15 mouse cellular contexts compared by ENCODE assay signal in genomic region chr5:115132465-115132864, GRCm38 (mm10). TPM values are rescaled to one million over a fixed set of nuclear protein-coding genes. Genes with fewer than 3 reads are reported as not detected.
DNase-seq lines count a peak whose midpoint lies in the region; ATAC-seq and TF ChIP-seq lines count a peak whose summit lies in the region.
"Had no signal": no experiment of that assay in that cellular context is flagged by ENCODE, and none has a peak within 500 bp of the region (broad histone marks: within the 10 kb centered on the region; RNA-seq: fewer than 3 reads in every experiment).

No protein-coding gene starts in this region.

- no peak overlapping the region for H3K9ac ChIP-seq in forebrain, embryonic 11.5 days (ENCODE audit: low read length)
- H3K9ac ChIP-seq in forebrain, embryonic 16.5 days (replicated peaks; ENCODE audit: low read depth, low read length) = no peak overlapping the region
- 0 out of 2 replicates have a peak overlapping the region, but pooled peaks have one; percentile 6 for H3K9ac ChIP-seq in stomach, embryonic 15.5 days
- H3K9ac ChIP-seq in stomach, postnatal 0 days (ENCODE audit: low read length) = no peak overlapping the region
- peak overlapping the region; percentile 8; the same call in 1 of the 2 replicates for H3K9ac ChIP-seq in midbrain, embryonic 12.5 days (replicated peaks)

- peaks cover 5% of the 10 kb centered on the region; the same call in 1 of the 2 replicates for H3K4me1 ChIP-seq in forebrain, embryonic 11.5 days (replicated peaks; ENCODE audit: control insufficient read depth, insufficient read depth, low read length)
- H3K4me1 ChIP-seq in forebrain, embryonic 16.5 days (replicated peaks; ENCODE audit: control insufficient read depth, insufficient read depth, low read length) = peaks cover 16% of the 10 kb centered on the region
- H3K4me1 ChIP-seq in stomach, embryonic 15.5 days = peaks cover 14% of the 10 kb centered on the region
- H3K4me1 ChIP-seq in stomach, postnatal 0 days (replicated peaks; ENCODE audit: control insufficient read depth, insufficient read depth) = no peaks in the 10 kb centered on the region; the same call in 1 of the 2 replicates
- peaks cover 19% of the 10 kb centered on the region for H3K4me1 ChIP-seq in midbrain, embryonic 12.5 days

- no peaks in the 10 kb centered on the region for H3K27me3 ChIP-seq in forebrain, embryonic 11.5 days (ENCODE audit: control insufficient read depth, insufficient read depth, low read length)
- H3K27me3 ChIP-seq in forebrain, embryonic 16.5 days (replicated peaks; ENCODE audit: control insufficient read depth, insufficient read depth, low read length) = no peaks in the 10 kb centered on the region
- H3K27me3 ChIP-seq in stomach, embryonic 15.5 days (replicated peaks) = no peaks in the 10 kb centered on the region
- H3K27me3 ChIP-seq in stomach, postnatal 0 days (ENCODE audit: control insufficient read depth, insufficient read depth, low read length) = no peaks in the 10 kb centered on the region
- H3K27me3 ChIP-seq in midbrain, embryonic 12.5 days = 0 out of 2 replicates have a peak, but pooled peaks cover 5% of the 10 kb centered on the region

- WGBS in forebrain, embryonic 11.5 days = 89% methylated on average over 8 of the region's 8 CpGs
- 85% methylated on average over 8 of the region's 8 CpGs for WGBS in forebrain, embryonic 16.5 days
- 89% methylated on average over 8 of the region's 8 CpGs for WGBS in stomach, embryonic 15.5 days
- 91% methylated on average over 8 of the region's 8 CpGs for WGBS in stomach, postnatal 0 days
- 84% methylated on average over 8 of the region's 8 CpGs for WGBS in midbrain, embryonic 12.5 days

- H3K36me3 ChIP-seq in forebrain, embryonic 11.5 days (ENCODE audit: control insufficient read depth, insufficient read depth, low read length) = peaks cover 7% of the 10 kb centered on the region; the same call in 1 of the 2 replicates
- H3K36me3 ChIP-seq in forebrain, embryonic 16.5 days (ENCODE audit: control insufficient read depth, insufficient read depth) = no peaks in the 10 kb centered on the region; the same call in 1 of the 2 replicates
- H3K36me3 ChIP-seq in stomach, embryonic 15.5 days = 0 out of 2 replicates have a peak, but pooled peaks cover 6% of the 10 kb centered on the region
- H3K36me3 ChIP-seq in stomach, postnatal 0 days (ENCODE audit: control insufficient read depth, insufficient read depth, low read length) = 0 out of 2 replicates have a peak, but pooled peaks cover 3% of the 10 kb centered on the region
- peaks cover 29% of the 10 kb centered on the region for H3K36me3 ChIP-seq in midbrain, embryonic 12.5 days

- H3K4me2 ChIP-seq in forebrain, embryonic 11.5 days (ENCODE audit: low read depth, low read length, severe bottlenecking) = 0 out of 2 replicates have a peak overlapping the region, but pooled peaks have one; percentile 15
- H3K4me2 ChIP-seq in forebrain, embryonic 16.5 days (ENCODE audit: low read length) = no peak overlapping the region
- H3K4me2 ChIP-seq in stomach, embryonic 15.5 days = no peak overlapping the region
- H3K4me2 ChIP-seq in stomach, postnatal 0 days (replicated peaks; ENCODE audit: low read depth) = no peak overlapping the region
- H3K4me2 ChIP-seq in midbrain, embryonic 12.5 days (replicated peaks) = peak overlapping the region; percentile 81

- no peaks in the 10 kb centered on the region for H3K9me3 ChIP-seq in forebrain, embryonic 11.5 days (ENCODE audit: control insufficient read depth, low read length)
- no peaks in the 10 kb centered on the region for H3K9me3 ChIP-seq in forebrain, embryonic 16.5 days (ENCODE audit: control insufficient read depth, low read length)
- H3K9me3 ChIP-seq in stomach, embryonic 15.5 days = no peaks in the 10 kb centered on the region
- no peaks in the 10 kb centered on the region for H3K9me3 ChIP-seq in stomach, postnatal 0 days (ENCODE audit: control insufficient read depth, low read length)
- H3K9me3 ChIP-seq in midbrain, embryonic 12.5 days = no peaks in the 10 kb centered on the region

- no peak for TF ChIP-seq CTCF in stomach, postnatal 0 days (IDR thresholded peaks at IDR 0.05; ENCODE audit: low read depth)

- no peak overlapping the region for H3K27ac ChIP-seq in forebrain, embryonic 11.5 days (ENCODE audit: low read depth, low read length)
- no peak overlapping the region for H3K27ac ChIP-seq in forebrain, embryonic 16.5 days (ENCODE audit: low read length)
- H3K27ac ChIP-seq in stomach, embryonic 15.5 days = no peak overlapping the region
- H3K27ac ChIP-seq in stomach, postnatal 0 days (replicated peaks) = no peak overlapping the region
- H3K27ac ChIP-seq in midbrain, embryonic 12.5 days (replicated peaks) = no peak overlapping the region

- H3K4me3 ChIP-seq in forebrain, embryonic 11.5 days (ENCODE audit: low read depth, low read length) = no peak overlapping the region
- H3K4me3 ChIP-seq in forebrain, embryonic 16.5 days (replicated peaks; ENCODE audit: low read length) = no peak overlapping the region
- no peak overlapping the region for H3K4me3 ChIP-seq in stomach, embryonic 15.5 days (replicated peaks)
- no peak overlapping the region for H3K4me3 ChIP-seq in stomach, postnatal 0 days (ENCODE audit: low read depth, low read length)
- H3K4me3 ChIP-seq in midbrain, embryonic 12.5 days = no peak overlapping the region

- no peak for DNase-seq in forebrain, embryonic 11.5 days (ENCODE audit: low spot score)
- no peak for DNase-seq in stomach, postnatal 0 days (ENCODE audit: low spot score)
- no peak for DNase-seq in left cerebral cortex, adult 18-20 months (ENCODE audit: low spot score in 2 of 2)
- no peak for DNase-seq in left cerebral cortex, adult 11 months (ENCODE audit: low spot score)
- DNase-seq in frontal cortex, postnatal 36 days (ENCODE audit: low spot score in 2 of 2) = no peak
- DNase-seq: adrenal gland, postnatal 36 days; cerebellum, adult 8-10 months; gastrocnemius, postnatal 10 days; lung, adult 2 months; retina, postnatal 1 day had no signal

- ATAC-seq in forebrain, embryonic 11.5 days (replicated peaks; ENCODE audit: low FRiP score) = no peak
- ATAC-seq in forebrain, embryonic 16.5 days = no peak
- no peak for ATAC-seq in stomach, embryonic 15.5 days (ENCODE audit: insufficient read depth, low FRiP score, low read depth)
- ATAC-seq in stomach, postnatal 0 days (ENCODE audit: low FRiP score, low TSS enrichment) = no peak
- ATAC-seq in midbrain, embryonic 12.5 days (ENCODE audit: low FRiP score, low read depth) = no peak

- no peak for TF ChIP-seq EP300 in stomach, postnatal 0 days (optimal IDR thresholded peaks at IDR 0.05)

RNA-seq across cellular contexts. Expression of gene Unc119b, which starts 2.3 kb away (rescaled TPM):
- polyA plus RNA-seq in forebrain, embryonic 11.5 days (2014; fragmentation: Nextera tagmentation; extraction: Ambion mirVana) = 81.2 and 83.3 TPM in 2 replicates
- 35.3 and 39.8 TPM in 2 replicates for polyA plus RNA-seq in forebrain, embryonic 16.5 days (2015; fragmentation: Nextera tagmentation; extraction: Ambion mirVana)
- polyA plus RNA-seq in stomach, embryonic 15.5 days (2015; fragmentation: Nextera tagmentation; extraction: Ambion mirVana) = 26.6 and 29.7 TPM in 2 replicates
- polyA plus RNA-seq in stomach, postnatal 0 days (2015; fragmentation: Nextera tagmentation; extraction: Ambion mirVana) = 12.7 and 12.9 TPM in 2 replicates
- 62.3 and 65.9 TPM in 2 replicates for polyA plus RNA-seq in midbrain, embryonic 12.5 days (2016; fragmentation: Nextera tagmentation; extraction: Ambion mirVana)
- total RNA-seq in left cerebral cortex, adult 18-20 months (2021) = 10 to 100 TPM; 28.8 to 28.9 TPM

RNA-seq across cellular contexts. Expression of gene Acads, which starts 13.3 kb away (rescaled TPM):
- polyA plus RNA-seq in forebrain, embryonic 11.5 days (2014; fragmentation: Nextera tagmentation; extraction: Ambion mirVana) = 30.1 and 31.5 TPM in 2 replicates
- 18.0 and 19.8 TPM in 2 replicates for polyA plus RNA-seq in forebrain, embryonic 16.5 days (2015; fragmentation: Nextera tagmentation; extraction: Ambion mirVana)
- polyA plus RNA-seq in stomach, embryonic 15.5 days (2015; fragmentation: Nextera tagmentation; extraction: Ambion mirVana) = 64.1 and 71.1 TPM in 2 replicates
- polyA plus RNA-seq in stomach, postnatal 0 days (2015; fragmentation: Nextera tagmentation; extraction: Ambion mirVana) = 70.6 and 73.8 TPM in 2 replicates
- 38.1 and 38.5 TPM in 2 replicates for polyA plus RNA-seq in midbrain, embryonic 12.5 days (2016; fragmentation: Nextera tagmentation; extraction: Ambion mirVana)
- total RNA-seq in left cerebral cortex, adult 18-20 months (2021) = 1 to 10 TPM; 7.9 to 8.7 TPM

RNA-seq across cellular contexts. Expression of gene Mlec, which starts 25.5 kb away (rescaled TPM):
- 56.3 and 56.4 TPM in 2 replicates for polyA plus RNA-seq in forebrain, embryonic 11.5 days (2014; fragmentation: Nextera tagmentation; extraction: Ambion mirVana)
- polyA plus RNA-seq in forebrain, embryonic 16.5 days (2015; fragmentation: Nextera tagmentation; extraction: Ambion mirVana) = 19.3 and 21.1 TPM in 2 replicates
- polyA plus RNA-seq in stomach, embryonic 15.5 days (2015; fragmentation: Nextera tagmentation; extraction: Ambion mirVana) = 89.3 and 101 TPM in 2 replicates
- polyA plus RNA-seq in stomach, postnatal 0 days (2015; fragmentation: Nextera tagmentation; extraction: Ambion mirVana) = 30.4 and 34.0 TPM in 2 replicates
- polyA plus RNA-seq in midbrain, embryonic 12.5 days (2016; fragmentation: Nextera tagmentation; extraction: Ambion mirVana) = 50.0 and 57.1 TPM in 2 replicates
- total RNA-seq in left cerebral cortex, adult 18-20 months (2021) = 10 to 100 TPM; 88.6 to 93.5 TPM

RNA-seq across cellular contexts. Expression of gene Gm10401, which starts 34.4 kb away (rescaled TPM):
- 22.0 and 33.1 TPM in 2 replicates for polyA plus RNA-seq in forebrain, embryonic 11.5 days (2014; fragmentation: Nextera tagmentation; extraction: Ambion mirVana)
- polyA plus RNA-seq in forebrain, embryonic 16.5 days (2015; fragmentation: Nextera tagmentation; extraction: Ambion mirVana) = 34.9 and 38.1 TPM in 2 replicates
- 27.1 and 31.2 TPM in 2 replicates for polyA plus RNA-seq in stomach, embryonic 15.5 days (2015; fragmentation: Nextera tagmentation; extraction: Ambion mirVana)
- 17.9 and 22.2 TPM in 2 replicates for polyA plus RNA-seq in stomach, postnatal 0 days (2015; fragmentation: Nextera tagmentation; extraction: Ambion mirVana)
- polyA plus RNA-seq in midbrain, embryonic 12.5 days (2016; fragmentation: Nextera tagmentation; extraction: Ambion mirVana) = 25.3 and 31.3 TPM in 2 replicates
- total RNA-seq in left cerebral cortex, adult 18-20 months (2021) = not detected
- total RNA-seq: adrenal gland, postnatal 36 days; gastrocnemius, postnatal 10 days; left cerebral cortex, postnatal 36 days had no signal
- polyA plus RNA-seq: lung, adult 2 months; testis, adult 2 months had no signal

Comparison
In these comparisons a context has a peak if more than half of its experiments do, and no peak if none do; other contexts are left out.
1. H3K4me2 ChIP-seq: peak in forebrain, embryonic 11.5 days (single experiment) and midbrain, embryonic 12.5 days (single experiment); none in forebrain, embryonic 16.5 days (single experiment), stomach, embryonic 15.5 days (single experiment) and stomach, postnatal 0 days (single experiment).
2. H3K9ac ChIP-seq: peak in stomach, embryonic 15.5 days (single experiment) and midbrain, embryonic 12.5 days (single experiment); none in forebrain, embryonic 11.5 days (single experiment), forebrain, embryonic 16.5 days (single experiment) and stomach, postnatal 0 days (single experiment).